Comparison of ENCODE assay signal across 29 mouse cellular contexts in the genomic region with DNA sequence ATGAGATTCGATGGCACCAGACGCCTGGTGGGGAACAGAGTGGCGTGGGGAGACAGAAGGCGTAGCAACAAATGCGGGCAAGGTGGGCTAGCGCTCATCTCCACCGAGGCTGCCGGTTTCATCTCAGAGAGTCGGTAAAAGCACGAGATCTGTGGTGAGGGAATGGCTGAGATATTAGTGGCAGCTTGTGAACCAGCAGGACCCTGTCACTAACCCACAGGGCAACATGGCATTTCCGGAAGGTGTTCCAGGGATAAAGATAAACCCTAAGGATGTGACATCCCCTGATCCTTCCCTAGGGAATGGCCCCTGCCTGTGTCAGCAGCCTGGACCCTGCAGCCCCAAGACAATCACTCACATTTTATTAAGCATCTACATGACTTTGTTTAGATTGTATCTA.
A peak's percentile ranks its signal among the peaks of the same experiment; 100 is the strongest.
DNase-seq lines count a peak whose midpoint lies in the region; ATAC-seq and TF ChIP-seq lines count a peak whose summit lies in the region.
"Had no signal": no experiment of that assay in that cellular context is flagged by ENCODE, and none has a peak within 500 bp of the region (broad histone marks: within the 10 kb centered on the region; RNA-seq: fewer than 3 reads in every experiment).

No protein-coding gene starts in this region.

- no peaks in the 10 kb centered on the region for H3K36me3 ChIP-seq in heart, embryonic 12.5 days
- no peaks in the 10 kb centered on the region for H3K36me3 ChIP-seq in midbrain, postnatal 0 days (ENCODE audit: insufficient read depth, low read length)
- H3K36me3 ChIP-seq in midbrain, embryonic 15.5 days (replicated peaks): no peaks in the 10 kb centered on the region
- H3K36me3 ChIP-seq: embryonic facial prominence, embryonic 10.5 days; embryonic facial prominence, embryonic 15.5 days; forebrain, embryonic 12.5 days; hindbrain, embryonic 10.5 days; midbrain, embryonic 10.5 days; neural tube, embryonic 12.5 days had no signal

- no peak overlapping the region for H3K9ac ChIP-seq in heart, embryonic 12.5 days
- no peak overlapping the region for H3K9ac ChIP-seq in midbrain, postnatal 0 days (replicated peaks; ENCODE audit: low read length, poor library complexity, severe bottlenecking)
- no peak overlapping the region for H3K9ac ChIP-seq in midbrain, embryonic 15.5 days
- H3K9ac ChIP-seq: embryonic facial prominence, embryonic 15.5 days; forebrain, embryonic 12.5 days; forebrain, postnatal 0 days; liver, embryonic 14.5 days; neural tube, embryonic 12.5 days had no signal

- H3K4me3 ChIP-seq in heart, embryonic 12.5 days: no peak overlapping the region
- H3K4me3 ChIP-seq in midbrain, postnatal 0 days (ENCODE audit: low read depth, low read length): no peak overlapping the region
- H3K4me3 ChIP-seq in midbrain, embryonic 15.5 days: no peak overlapping the region
- H3K4me3 ChIP-seq: embryonic facial prominence, embryonic 10.5 days; embryonic facial prominence, embryonic 15.5 days; forebrain, embryonic 12.5 days; hindbrain, embryonic 10.5 days; midbrain, embryonic 10.5 days; myocyte; neural tube, embryonic 12.5 days had no signal

- no peaks in the 10 kb centered on the region for H3K4me1 ChIP-seq in heart, embryonic 12.5 days (replicated peaks)
- H3K4me1 ChIP-seq in midbrain, postnatal 0 days (ENCODE audit: insufficient read depth, low read length): no peaks in the 10 kb centered on the region
- H3K4me1 ChIP-seq in midbrain, embryonic 15.5 days: peaks cover 13% of the 10 kb centered on the region
- H3K4me1 ChIP-seq: embryonic facial prominence, embryonic 10.5 days; embryonic facial prominence, embryonic 15.5 days; hindbrain, embryonic 10.5 days; neural tube, embryonic 12.5 days had no signal

- no peak overlapping the region for H3K4me2 ChIP-seq in heart, embryonic 12.5 days
- no peak overlapping the region for H3K4me2 ChIP-seq in midbrain, postnatal 0 days (ENCODE audit: low read depth, low read length, poor library complexity, severe bottlenecking)
- H3K4me2 ChIP-seq in midbrain, embryonic 15.5 days: no peak overlapping the region
- H3K4me2 ChIP-seq: embryonic facial prominence, embryonic 15.5 days; forebrain, embryonic 12.5 days; neural tube, embryonic 12.5 days had no signal

- peak; percentile 81 for DNase-seq in heart, adult 11 months
- peak; percentile 26 for DNase-seq in midbrain, postnatal 0 days (ENCODE audit: low spot score)
- peak; percentile 92 for DNase-seq in cerebellum, adult 9-11 months
- DNase-seq in right cerebral cortex, postnatal 4 days: no peak
- no peak for DNase-seq in adrenal gland, adult (ENCODE audit: inconsistent age in 2 of 2, low spot score in 1 of 2)
- DNase-seq in kidney, postnatal 14 days: no peak
- DNase-seq: adrenal gland, postnatal 14 days; forebrain, postnatal 0 days; heart, postnatal 14 days; kidney, adult 8-10 months; liver; lung, adult 2 months; lung, postnatal 14 days; thymus, postnatal 14 days had no signal

- H3K27ac ChIP-seq in heart, embryonic 12.5 days (ENCODE audit: poor library complexity, severe bottlenecking): no peak overlapping the region
- no peak overlapping the region for H3K27ac ChIP-seq in midbrain, postnatal 0 days (ENCODE audit: low read depth, low read length)
- H3K27ac ChIP-seq in midbrain, embryonic 15.5 days: no peak overlapping the region
- H3K27ac ChIP-seq: embryonic facial prominence, embryonic 10.5 days; embryonic facial prominence, embryonic 15.5 days; forebrain, embryonic 12.5 days; hindbrain, embryonic 10.5 days; kidney, postnatal 0 days; liver, embryonic 14.5 days; midbrain, embryonic 10.5 days; neural tube, embryonic 12.5 days had no signal

- H3K27me3 ChIP-seq in heart, embryonic 12.5 days (replicated peaks): peaks cover 9% of the 10 kb centered on the region; the same call in 1 of the 2 replicates
- H3K27me3 ChIP-seq in midbrain, postnatal 0 days (ENCODE audit: insufficient read depth, low read length): no peaks in the 10 kb centered on the region
- H3K27me3 ChIP-seq in midbrain, embryonic 15.5 days (replicated peaks): no peaks in the 10 kb centered on the region
- H3K27me3 ChIP-seq: embryonic facial prominence, embryonic 15.5 days; forebrain, embryonic 12.5 days; neural tube, embryonic 12.5 days; Patski had no signal

- no peaks in the 10 kb centered on the region for H3K9me3 ChIP-seq in heart, embryonic 12.5 days (replicated peaks)
- no peaks in the 10 kb centered on the region for H3K9me3 ChIP-seq in midbrain, postnatal 0 days (ENCODE audit: low read length)
- no peaks in the 10 kb centered on the region for H3K9me3 ChIP-seq in midbrain, embryonic 15.5 days
- H3K9me3 ChIP-seq: embryonic facial prominence, embryonic 10.5 days; embryonic facial prominence, embryonic 15.5 days; forebrain, embryonic 12.5 days; hindbrain, embryonic 10.5 days; midbrain, embryonic 10.5 days; neural tube, embryonic 12.5 days had no signal

- no peak for ATAC-seq in heart, embryonic 12.5 days (ENCODE audit: insufficient number of reproducible peaks, low FRiP score)
- no peak for ATAC-seq in midbrain, postnatal 0 days (ENCODE audit: low FRiP score)
- ATAC-seq in midbrain, embryonic 15.5 days (replicated peaks): no peak
- ATAC-seq: forebrain, postnatal 0 days; hindbrain, embryonic 16.5 days; intestine, embryonic 16.5 days; midbrain, embryonic 16.5 days; Patski had no signal

- no peak for TF ChIP-seq CTCF in midbrain, postnatal 0 days (IDR thresholded peaks at IDR 0.05)

- 82% methylated on average over 11 of the region's 11 CpGs for WGBS in heart, embryonic 12.5 days
- WGBS in midbrain, postnatal 0 days: 91% methylated on average over 11 of the region's 11 CpGs
- 92% methylated on average over 11 of the region's 11 CpGs for whole genome bisulfite sequencing in midbrain, embryonic 15.5 days

Comparison
In these comparisons a context has a peak if more than half of its experiments do, and no peak if none do; other contexts are left out.
1. DNase-seq: peak in heart, adult 11 months (single experiment), midbrain, postnatal 0 days (single experiment) and cerebellum, adult 9-11 months (single experiment); none in right cerebral cortex, postnatal 4 days (single experiment), adrenal gland, adult (0 of 2) and kidney, postnatal 14 days (single experiment).